Mouse (Mus musculus) adrenal gland (tissue): ENCODE measurements at regions not wholly inside any gene's neighbourhood (a gene's known extent, or its start where the extent isn't known, plus 50 kb on each side); places are given as distances from the start of the nearest gene placed in this dataset.

ENCODE experiments used
- intact Hi-C: fragments of 180-260 bp; cut with DNase I; formaldehyde crosslinking; loops from one replicate; pipeline ENCODE4 v1.15.1; 2025

- intact Hi-C loops = no loop called here
These were observed 458.8 kb upstream of the Mon1b start for GRCm38 (mm10) chr8:113176591-113176990.

- intact Hi-C loops = no loop called here
These were observed 452.2 kb upstream of the Mon1b start for GRCm38 (mm10) chr8:113183186-113183585.

GRCm38 (mm10) chr8:113190537-113190936 is 444.9 kb upstream of the Mon1b start:
- intact Hi-C loops = no loop called here

GRCm38 (mm10) chr8:113191537-113191936 is 443.9 kb upstream of the Mon1b start:
- intact Hi-C loops = no loop called here
